Comparison of ENCODE assay signal across 20 mouse cellular contexts in the genomic region with DNA sequence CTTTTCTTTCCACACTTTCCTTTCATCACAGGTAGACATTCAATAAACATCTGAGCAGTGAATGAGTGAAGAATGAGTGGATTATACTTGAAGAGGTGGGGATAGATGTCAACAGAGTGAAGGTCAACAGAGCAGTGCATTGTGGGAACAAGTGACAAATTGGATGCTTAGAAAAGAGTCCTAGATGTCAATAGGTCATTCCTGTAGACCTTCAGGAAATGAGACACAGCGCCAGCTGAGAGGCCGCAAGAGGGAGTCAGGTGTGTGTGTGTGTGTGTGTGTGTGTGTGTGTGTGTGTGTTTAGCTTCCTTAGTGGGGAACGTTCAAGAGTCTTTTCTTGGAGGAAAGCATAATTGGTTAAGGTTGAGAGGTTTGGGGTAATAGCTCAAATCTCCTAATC. TPM values are rescaled to one million over a fixed set of nuclear protein-coding genes. Genes with fewer than 3 reads are reported as not detected.
DNase-seq lines count a peak whose midpoint lies in the region; ATAC-seq and TF ChIP-seq lines count a peak whose summit lies in the region.
"Had no signal": no experiment of that assay in that cellular context is flagged by ENCODE, and none has a peak within 500 bp of the region (broad histone marks: within the 10 kb centered on the region; RNA-seq: fewer than 3 reads in every experiment).

No protein-coding gene starts in this region.

- WGBS in heart, embryonic 10.5 days, result 77% methylated on average over 3 of the region's 3 CpGs
- 59% methylated on average over 3 of the region's 3 CpGs for WGBS in liver, embryonic 15.5 days (ENCODE audit: insufficient replicate concordance)
- 72% methylated on average over 3 of the region's 3 CpGs for WGBS in kidney, embryonic 16.5 days
- WGBS in intestine, postnatal 0 days, result 54% methylated on average over 3 of the region's 3 CpGs

- DNase-seq in heart, embryonic 10.5 days (ENCODE audit: low spot score), result no peak
- no peak for DNase-seq in heart, adult 9 months (ENCODE audit: low spot score in 2 of 2)
- DNase-seq in left cerebral cortex, adult 2 months (ENCODE audit: extremely low spot score in 1 of 2, low spot score in 2 of 2), result no peak
- DNase-seq: cerebellum, adult 9-11 months; gastrocnemius, postnatal 25 days; heart, postnatal 36 days; lung, postnatal 4 days; right cerebral cortex, postnatal 25 days; thymus, postnatal 25 days had no signal

- H3K9me3 ChIP-seq in heart, embryonic 10.5 days, result no peaks in the 10 kb centered on the region
- no peaks in the 10 kb centered on the region for H3K9me3 ChIP-seq in megakaryocyte, embryonic 14.5 days
- H3K9me3 ChIP-seq in liver, embryonic 15.5 days (replicated peaks), result no peaks in the 10 kb centered on the region
- H3K9me3 ChIP-seq in kidney, embryonic 16.5 days (ENCODE audit: low read length), result no peaks in the 10 kb centered on the region
- H3K9me3 ChIP-seq in intestine, postnatal 0 days (ENCODE audit: control insufficient read depth), result no peaks in the 10 kb centered on the region
- H3K9me3 ChIP-seq: embryonic facial prominence, embryonic 15.5 days; kidney, embryonic 15.5 days; limb, embryonic 13.5 days had no signal

- 0 out of 2 replicates have a peak overlapping the region, but pooled peaks have one; percentile 31 for H3K27ac ChIP-seq in heart, embryonic 10.5 days
- H3K27ac ChIP-seq in liver, embryonic 15.5 days (replicated peaks), result peak overlapping the region; percentile 79
- H3K27ac ChIP-seq in kidney, embryonic 16.5 days (ENCODE audit: low read length), result no peak overlapping the region
- no peak overlapping the region for H3K27ac ChIP-seq in left cerebral cortex, adult 2 months
- no peak overlapping the region for H3K27ac ChIP-seq in intestine, postnatal 0 days (ENCODE audit: low read depth, low read length)
- H3K27ac ChIP-seq: embryonic facial prominence, embryonic 15.5 days; kidney, embryonic 15.5 days; limb, embryonic 13.5 days had no signal

- peaks cover 21% of the 10 kb centered on the region for H3K4me1 ChIP-seq in heart, embryonic 10.5 days
- peaks cover 89% of the 10 kb centered on the region for H3K4me1 ChIP-seq in megakaryocyte, embryonic 14.5 days
- H3K4me1 ChIP-seq in liver, embryonic 15.5 days (replicated peaks), result peaks cover 44% of the 10 kb centered on the region
- 0 out of 2 replicates have a peak, but pooled peaks cover 7% of the 10 kb centered on the region for H3K4me1 ChIP-seq in kidney, embryonic 16.5 days (ENCODE audit: insufficient read depth, low read length)
- H3K4me1 ChIP-seq in intestine, postnatal 0 days (replicated peaks; ENCODE audit: control insufficient read depth, insufficient read depth, low read length), result 0 out of 2 replicates have a peak, but pooled peaks cover 7% of the 10 kb centered on the region
- H3K4me1 ChIP-seq: embryonic facial prominence, embryonic 15.5 days had no signal

- intact Hi-C loops in left cerebral cortex, adult 2 months (cut with DNase I), result no loop called here

- 0 out of 2 replicates have a peak overlapping the region, but pooled peaks have one; percentile 26 for H3K9ac ChIP-seq in liver, embryonic 15.5 days
- no peak overlapping the region for H3K9ac ChIP-seq in kidney, embryonic 16.5 days (replicated peaks; ENCODE audit: low read length)
- H3K9ac ChIP-seq in intestine, postnatal 0 days (ENCODE audit: low read depth, low read length), result no peak overlapping the region
- H3K9ac ChIP-seq: embryonic facial prominence, embryonic 15.5 days; kidney, embryonic 15.5 days; limb, embryonic 13.5 days had no signal

- no peak for TF ChIP-seq CTCF in left cerebral cortex, adult 2 months (IDR thresholded peaks at IDR 0.05)
- no peak for TF ChIP-seq CTCF in intestine, postnatal 0 days (IDR thresholded peaks at IDR 0.05; ENCODE audit: low read depth)

- H3K27me3 ChIP-seq in heart, embryonic 10.5 days (ENCODE audit: insufficient read depth, poor library complexity, severe bottlenecking), result no peaks in the 10 kb centered on the region
- H3K27me3 ChIP-seq in megakaryocyte, embryonic 14.5 days (replicated peaks), result no peaks in the 10 kb centered on the region
- 0 out of 2 replicates have a peak, but pooled peaks cover 9% of the 10 kb centered on the region for H3K27me3 ChIP-seq in liver, embryonic 15.5 days
- H3K27me3 ChIP-seq in kidney, embryonic 16.5 days (ENCODE audit: insufficient read depth, low read length), result no peaks in the 10 kb centered on the region
- H3K27me3 ChIP-seq in intestine, postnatal 0 days (replicated peaks; ENCODE audit: control insufficient read depth, insufficient read depth, low read length), result no peaks in the 10 kb centered on the region
- H3K27me3 ChIP-seq: embryonic facial prominence, embryonic 15.5 days; kidney, embryonic 15.5 days had no signal

- H3K4me2 ChIP-seq in liver, embryonic 15.5 days, result peak overlapping the region; percentile 55
- H3K4me2 ChIP-seq in kidney, embryonic 16.5 days (replicated peaks; ENCODE audit: low read depth, low read length), result no peak overlapping the region
- no peak overlapping the region for H3K4me2 ChIP-seq in intestine, postnatal 0 days (replicated peaks; ENCODE audit: low read depth)
- H3K4me2 ChIP-seq: embryonic facial prominence, embryonic 15.5 days; kidney, embryonic 15.5 days; limb, embryonic 13.5 days; midbrain, embryonic 11.5 days had no signal

- H3K36me3 ChIP-seq in heart, embryonic 10.5 days, result no peaks in the 10 kb centered on the region
- H3K36me3 ChIP-seq in megakaryocyte, embryonic 14.5 days (replicated peaks; ENCODE audit: low read length), result no peaks in the 10 kb centered on the region
- no peaks in the 10 kb centered on the region for H3K36me3 ChIP-seq in liver, embryonic 15.5 days (replicated peaks)
- no peaks in the 10 kb centered on the region for H3K36me3 ChIP-seq in kidney, embryonic 16.5 days (ENCODE audit: insufficient read depth, low read length)
- H3K36me3 ChIP-seq in intestine, postnatal 0 days (ENCODE audit: control insufficient read depth, insufficient read depth), result no peaks in the 10 kb centered on the region
- H3K36me3 ChIP-seq: embryonic facial prominence, embryonic 15.5 days; kidney, embryonic 15.5 days; limb, embryonic 13.5 days had no signal

- H3K4me3 ChIP-seq in heart, embryonic 10.5 days, result no peak overlapping the region
- H3K4me3 ChIP-seq in megakaryocyte, embryonic 14.5 days (replicated peaks), result peak overlapping the region; percentile 88
- no peak overlapping the region for H3K4me3 ChIP-seq in liver, embryonic 15.5 days (replicated peaks)
- no peak overlapping the region for H3K4me3 ChIP-seq in kidney, embryonic 16.5 days (ENCODE audit: low read length)
- no peak overlapping the region for H3K4me3 ChIP-seq in left cerebral cortex, adult 2 months
- H3K4me3 ChIP-seq in intestine, postnatal 0 days (ENCODE audit: low read depth, low read length), result no peak overlapping the region
- H3K4me3 ChIP-seq: embryonic facial prominence, embryonic 15.5 days; kidney, embryonic 15.5 days; limb, embryonic 13.5 days had no signal

- no peak for ATAC-seq in megakaryocyte, adult 5-6 weeks (ENCODE audit: poor library complexity, severe bottlenecking)
- ATAC-seq in liver, embryonic 15.5 days (ENCODE audit: insufficient read depth), result no peak
- no peak for ATAC-seq in kidney, embryonic 16.5 days (ENCODE audit: low FRiP score, low TSS enrichment)
- no peak for ATAC-seq in intestine, postnatal 0 days
- ATAC-seq: forebrain, embryonic 16.5 days; hindbrain, embryonic 16.5 days had no signal

RNA-seq across cellular contexts. Expression of gene Herpud1, which starts 10.1 kb away (rescaled TPM):
- polyA plus RNA-seq in heart, embryonic 10.5 days (2016; fragmentation: Nextera tagmentation; extraction: Ambion mirVana), result 75.5 and 90.8 TPM in 2 replicates
- 188 and 443 TPM in 2 replicates for polyA plus RNA-seq in megakaryocyte, embryonic 14.5 days (2012; ENCODE audit: insufficient read depth, low replicate concordance)
- 71.9 and 76.0 TPM in 2 replicates for total RNA-seq in megakaryocyte, adult 5-6 weeks (2015)
- total RNA-seq in megakaryocyte, adult 5-6 weeks (2017), result 79.4 and 80.9 TPM in 2 replicates
- polyA plus RNA-seq in liver, embryonic 15.5 days (2015; fragmentation: Nextera tagmentation; extraction: Ambion mirVana), result 139 and 161 TPM in 2 replicates
- 82.9 and 87.9 TPM in 2 replicates for polyA plus RNA-seq in kidney, embryonic 16.5 days (2015; fragmentation: Nextera tagmentation; extraction: Ambion mirVana)
- total RNA-seq in left cerebral cortex, adult 2 months (2021), result 10 to 100 TPM; 68.3 to 78.2 TPM
- polyA plus RNA-seq in intestine, postnatal 0 days (2015; fragmentation: Nextera tagmentation; extraction: Ambion mirVana), result 135 and 154 TPM in 2 replicates

RNA-seq across cellular contexts. Expression of gene Slc12a3, which starts 47.2 kb away (rescaled TPM):
- polyA plus RNA-seq in heart, embryonic 10.5 days (2016; fragmentation: Nextera tagmentation; extraction: Ambion mirVana), result 0.06 TPM in 1 of 2 replicates, not detected in the other
- polyA plus RNA-seq in megakaryocyte, embryonic 14.5 days (2012; ENCODE audit: insufficient read depth, low replicate concordance), result not detected in 2 replicates
- 0.25 and 0.34 TPM in 2 replicates for total RNA-seq in megakaryocyte, adult 5-6 weeks (2015)
- 0.16 TPM in 1 of 2 replicates, not detected in the other for total RNA-seq in megakaryocyte, adult 5-6 weeks (2017)
- polyA plus RNA-seq in liver, embryonic 15.5 days (2015; fragmentation: Nextera tagmentation; extraction: Ambion mirVana), result 0.15 and 0.37 TPM in 2 replicates
- 14.5 and 16.6 TPM in 2 replicates for polyA plus RNA-seq in kidney, embryonic 16.5 days (2015; fragmentation: Nextera tagmentation; extraction: Ambion mirVana)
- under 1 TPM; 0.29 to 0.68 TPM for total RNA-seq in left cerebral cortex, adult 2 months (2021)
- 0.16 TPM in 1 of 2 replicates, not detected in the other for polyA plus RNA-seq in intestine, postnatal 0 days (2015; fragmentation: Nextera tagmentation; extraction: Ambion mirVana)
- total RNA-seq: gastrocnemius, postnatal 25 days had no signal
- polyA plus RNA-seq: limb, embryonic 13.5 days; midbrain, embryonic 11.5 days had no signal

RNA-seq across cellular contexts. Expression of gene Nlrc5, which starts 58.0 kb away (rescaled TPM):
- polyA plus RNA-seq in heart, embryonic 10.5 days (2016; fragmentation: Nextera tagmentation; extraction: Ambion mirVana), result not detected in 2 replicates
- polyA plus RNA-seq in megakaryocyte, embryonic 14.5 days (2012; ENCODE audit: insufficient read depth, low replicate concordance), result 0.21 and 3.4 TPM in 2 replicates
- 29.2 and 32.2 TPM in 2 replicates for total RNA-seq in megakaryocyte, adult 5-6 weeks (2015)
- 27.4 and 28.2 TPM in 2 replicates for total RNA-seq in megakaryocyte, adult 5-6 weeks (2017)
- 0.35 and 0.62 TPM in 2 replicates for polyA plus RNA-seq in liver, embryonic 15.5 days (2015; fragmentation: Nextera tagmentation; extraction: Ambion mirVana)
- polyA plus RNA-seq in kidney, embryonic 16.5 days (2015; fragmentation: Nextera tagmentation; extraction: Ambion mirVana), result 0.15 TPM in 1 of 2 replicates, not detected in the other
- total RNA-seq in left cerebral cortex, adult 2 months (2021), result under 1 TPM; 0.51 to 0.59 TPM
- polyA plus RNA-seq in intestine, postnatal 0 days (2015; fragmentation: Nextera tagmentation; extraction: Ambion mirVana), result 0.50 and 0.75 TPM in 2 replicates
- polyA plus RNA-seq: midbrain, embryonic 11.5 days had no signal

Comparison
In these comparisons a context has a peak if more than half of its experiments do, and no peak if none do; other contexts are left out.
1. H3K27ac ChIP-seq: peak in heart, embryonic 10.5 days (single experiment) and liver, embryonic 15.5 days (single experiment); none in kidney, embryonic 16.5 days (single experiment), left cerebral cortex, adult 2 months (single experiment) and intestine, postnatal 0 days (single experiment).
2. RNA of gene Slc12a3, which starts 47.2 kb away (polyA plus RNA-seq): 14.5 to 16.6 TPM in kidney, embryonic 16.5 days; 0.16 TPM in intestine, postnatal 0 days, 0.15 to 0.37 TPM in liver, embryonic 15.5 days, 0.06 TPM in heart, embryonic 10.5 days and not detected in megakaryocyte, embryonic 14.5 days; every median in the first group is over 10 times any median in the second.